Mouse (Mus musculus): Measurements from ENCODE around the gene Xpnpep2. TPM values are rescaled to one million over a fixed set of nuclear protein-coding genes. Genes with fewer than 3 reads are reported as not detected.

The Xpnpep2 gene
- polyA plus RNA-seq, 1 experiment: 170 TPM

DNA sequence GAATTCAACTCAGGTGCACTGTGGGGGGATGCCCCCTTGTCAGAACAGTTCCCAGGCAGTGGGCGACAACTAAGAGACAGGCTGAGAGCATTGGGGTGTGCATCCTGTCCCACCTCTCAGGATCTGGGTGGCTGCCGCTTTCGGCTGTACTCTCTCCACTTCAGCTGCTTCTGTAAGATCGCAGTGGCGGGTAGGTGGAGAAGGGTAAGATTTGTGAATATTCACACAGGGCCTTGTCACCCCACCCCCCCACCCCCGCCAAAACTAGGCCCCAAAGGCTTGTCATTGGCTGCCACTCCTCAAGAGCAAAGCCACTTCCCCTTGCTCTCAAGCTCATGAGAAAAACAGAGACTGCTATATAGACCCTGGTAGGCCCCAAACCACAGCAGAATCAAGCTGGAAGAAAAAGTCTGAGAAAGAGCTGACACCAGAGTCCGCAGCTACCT is 39.2 kb downstream of the Xpnpep2 start:
- peak overlapping the region; percentile 83 for H3K27ac ChIP-seq (ENCODE audit: insufficient read depth, low read depth, low read length)
- H3K4me3 ChIP-seq (ENCODE audit: low read depth, low read length): peak overlapping the region; percentile 48
- no peaks in the 10 kb centered on the region for H3K36me3 ChIP-seq (ENCODE audit: control insufficient read depth, insufficient read depth, low read length)
- H3K27me3 ChIP-seq (ENCODE audit: control insufficient read depth, insufficient read depth, low read length): no peaks in the 10 kb centered on the region
- TF ChIP-seq CTCF (IDR thresholded peaks at IDR 0.05; ENCODE audit: extremely low read depth, insufficient read length, insufficient replicate concordance, low read depth, low read length): no peak
- no peak; the same call in 1 of the 2 replicates for TF ChIP-seq POLR2A (IDR thresholded peaks at IDR 0.05; ENCODE audit: low read depth, low read length)
- peaks cover 3% of the 10 kb centered on the region; the same call in 1 of the 2 replicates for H3K4me1 ChIP-seq (ENCODE audit: control insufficient read depth, insufficient read depth, insufficient read length, low read length)
- 91% methylated on average over 7 of the region's 7 CpGs for WGBS

DNA sequence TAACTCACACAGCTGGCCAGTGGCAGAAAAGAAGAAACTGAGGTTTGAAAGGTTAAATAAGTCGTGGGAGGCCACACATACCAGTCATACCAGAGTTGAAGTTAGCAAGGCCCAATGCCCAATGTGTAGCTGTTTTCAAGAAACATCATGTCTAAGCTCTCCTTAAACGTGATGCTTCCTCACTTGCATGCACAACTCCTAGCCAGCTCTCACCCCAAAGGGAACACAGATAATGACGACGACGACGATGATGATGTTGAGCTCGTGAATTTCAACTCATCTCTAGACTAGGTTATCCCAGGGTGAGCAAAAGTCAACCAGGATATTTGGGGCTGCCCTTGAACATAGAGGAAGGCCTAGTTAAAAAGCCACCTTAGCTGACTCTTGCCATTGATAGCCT is 43.6 kb downstream of the Xpnpep2 start:
- TF ChIP-seq POLR2A (IDR thresholded peaks at IDR 0.05; ENCODE audit: low read depth, low read length) (no peak), CTCF (IDR thresholded peaks at IDR 0.05; ENCODE audit: extremely low read depth, insufficient read length, insufficient replicate concordance, low read depth, low read length) (no peak)
- WGBS: 80% methylated on average over 7 of the region's 7 CpGs
- H3K27me3 ChIP-seq (ENCODE audit: control insufficient read depth, insufficient read depth, low read length): no peaks in the 10 kb centered on the region
- H3K4me3 ChIP-seq (ENCODE audit: low read depth, low read length): no peak overlapping the region
- H3K27ac ChIP-seq (ENCODE audit: insufficient read depth, low read depth, low read length): no peak overlapping the region
- no peaks in the 10 kb centered on the region for H3K36me3 ChIP-seq (ENCODE audit: control insufficient read depth, insufficient read depth, low read length)
- no peaks in the 10 kb centered on the region; the same call in 1 of the 2 replicates for H3K4me1 ChIP-seq (ENCODE audit: control insufficient read depth, insufficient read depth, insufficient read length, low read length)

DNA sequence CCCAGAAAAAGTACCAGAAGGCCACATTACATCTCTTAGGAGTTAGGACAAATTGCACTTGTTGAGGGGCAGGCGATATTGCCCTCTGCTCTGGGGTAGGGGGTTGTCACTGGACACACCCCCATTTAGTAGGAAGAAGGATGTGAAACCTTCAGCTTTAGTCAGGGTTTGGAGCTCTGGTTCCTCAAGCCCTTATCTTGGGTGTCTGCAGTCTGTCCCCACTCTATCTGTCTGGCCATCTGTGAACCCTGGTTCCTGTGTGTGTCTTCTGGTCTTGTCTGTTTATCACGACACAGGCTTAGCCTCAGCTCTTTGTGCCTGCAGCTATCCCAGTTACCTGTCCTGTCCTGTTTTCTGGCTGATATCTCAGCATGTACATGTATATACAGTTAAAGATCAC is 44.9 kb downstream of the Xpnpep2 start:
- WGBS: 73% methylated on average over 2 of the region's 2 CpGs
- no peak for TF ChIP-seq CTCF (IDR thresholded peaks at IDR 0.05; ENCODE audit: extremely low read depth, insufficient read length, insufficient replicate concordance, low read depth, low read length)
- no peak for TF ChIP-seq POLR2A (IDR thresholded peaks at IDR 0.05; ENCODE audit: low read depth, low read length)
- Histone ChIP-seq H3K27ac (ENCODE audit: insufficient read depth, low read depth, low read length) (no peak overlapping the region), H3K4me1 (ENCODE audit: control insufficient read depth, insufficient read depth, insufficient read length, low read length) (no peaks in the 10 kb centered on the region; the same call in 1 of the 2 replicates), H3K4me3 (ENCODE audit: low read depth, low read length) (no peak overlapping the region), H3K36me3 (ENCODE audit: control insufficient read depth, insufficient read depth, low read length) (no peaks in the 10 kb centered on the region), H3K27me3 (ENCODE audit: control insufficient read depth, insufficient read depth, low read length) (no peaks in the 10 kb centered on the region)

DNA sequence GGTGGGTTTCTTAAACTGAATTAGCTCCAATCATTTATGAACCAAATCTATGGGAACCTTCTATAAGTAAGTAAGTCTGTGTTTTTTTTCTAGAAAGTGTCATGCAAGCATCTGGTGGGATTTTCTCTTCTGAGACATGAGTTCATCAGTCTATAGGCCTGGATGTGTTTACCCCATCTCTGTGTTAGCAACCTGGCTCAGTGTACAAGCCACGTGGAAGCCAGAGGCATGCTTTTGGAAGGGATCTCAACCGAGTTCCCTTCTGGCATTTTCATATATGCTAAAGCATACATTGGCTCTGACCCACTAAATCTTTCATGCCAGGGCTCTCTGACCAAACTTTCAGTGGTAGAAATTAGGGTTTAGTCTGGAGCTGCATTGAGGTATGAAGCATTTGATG is 45.4 kb downstream of the Xpnpep2 start:
- H3K27ac ChIP-seq (ENCODE audit: insufficient read depth, low read depth, low read length): no peak overlapping the region
- no peaks in the 10 kb centered on the region for H3K36me3 ChIP-seq (ENCODE audit: control insufficient read depth, insufficient read depth, low read length)
- TF ChIP-seq POLR2A (IDR thresholded peaks at IDR 0.05; ENCODE audit: low read depth, low read length): no peak
- TF ChIP-seq CTCF (IDR thresholded peaks at IDR 0.05; ENCODE audit: extremely low read depth, insufficient read length, insufficient replicate concordance, low read depth, low read length): no peak
- H3K27me3 ChIP-seq (ENCODE audit: control insufficient read depth, insufficient read depth, low read length): no peaks in the 10 kb centered on the region
- no peak overlapping the region for H3K4me3 ChIP-seq (ENCODE audit: low read depth, low read length)
- 59% methylated on average over 2 of the region's 2 CpGs for WGBS
- no peaks in the 10 kb centered on the region; the same call in 1 of the 2 replicates for H3K4me1 ChIP-seq (ENCODE audit: control insufficient read depth, insufficient read depth, insufficient read length, low read length)

DNA sequence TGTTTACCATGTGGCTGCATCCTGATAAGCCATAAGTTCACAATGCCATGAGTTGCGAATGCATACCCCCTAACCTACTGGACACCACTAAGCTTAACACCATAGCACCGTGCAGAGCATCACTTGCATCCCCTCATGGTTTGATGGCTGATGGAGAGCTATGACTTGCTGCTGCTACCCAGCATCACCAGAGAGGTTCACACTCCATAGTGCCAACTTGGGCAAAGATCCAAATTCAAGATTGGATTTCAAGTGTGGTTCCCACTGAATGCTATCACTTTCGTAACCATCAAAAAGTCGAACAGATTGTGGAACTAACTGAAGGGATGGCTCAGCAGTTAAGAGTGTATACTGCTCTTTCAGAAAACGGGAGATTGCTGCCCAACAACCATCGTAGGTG is 47.0 kb downstream of the Xpnpep2 start:
- no peaks in the 10 kb centered on the region; the same call in 1 of the 2 replicates for H3K4me1 ChIP-seq (ENCODE audit: control insufficient read depth, insufficient read depth, insufficient read length, low read length)
- H3K4me3 ChIP-seq (ENCODE audit: low read depth, low read length): no peak overlapping the region
- H3K36me3 ChIP-seq (ENCODE audit: control insufficient read depth, insufficient read depth, low read length): no peaks in the 10 kb centered on the region
- TF ChIP-seq CTCF (IDR thresholded peaks at IDR 0.05; ENCODE audit: extremely low read depth, insufficient read length, insufficient replicate concordance, low read depth, low read length): no peak
- no peak for TF ChIP-seq POLR2A (IDR thresholded peaks at IDR 0.05; ENCODE audit: low read depth, low read length)
- H3K27ac ChIP-seq (ENCODE audit: insufficient read depth, low read depth, low read length): no peak overlapping the region
- H3K27me3 ChIP-seq (ENCODE audit: control insufficient read depth, insufficient read depth, low read length): no peaks in the 10 kb centered on the region
- WGBS: 86% methylated on average over 6 of the region's 6 CpGs

DNA sequence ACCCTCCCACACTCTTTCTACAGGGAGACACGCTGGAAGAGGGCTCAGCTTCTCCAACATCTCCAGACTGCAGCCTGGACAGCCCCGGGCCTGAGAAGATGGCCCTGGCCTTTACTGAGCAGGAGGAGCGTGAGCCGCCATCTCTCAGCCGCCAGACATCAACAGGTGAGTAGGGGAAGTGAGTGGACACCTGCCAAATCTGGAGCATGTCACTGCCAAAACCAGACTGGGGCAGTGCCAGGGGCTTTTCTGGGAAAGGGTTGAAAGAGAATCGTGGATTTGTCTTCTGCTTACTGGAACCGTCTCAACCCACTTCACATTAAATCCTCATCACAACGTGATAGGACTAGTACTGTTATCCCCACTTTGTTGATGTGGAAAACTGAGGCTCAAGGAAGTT is 48.9 kb downstream of the Xpnpep2 start:
- 80% methylated on average over 8 of the region's 8 CpGs for WGBS
- Histone ChIP-seq H3K27ac (ENCODE audit: insufficient read depth, low read depth, low read length) (no peak overlapping the region), H3K36me3 (ENCODE audit: control insufficient read depth, insufficient read depth, low read length) (no peaks in the 10 kb centered on the region), H3K4me3 (ENCODE audit: low read depth, low read length) (no peak overlapping the region), H3K4me1 (ENCODE audit: control insufficient read depth, insufficient read depth, insufficient read length, low read length) (no peaks in the 10 kb centered on the region; the same call in 1 of the 2 replicates), H3K27me3 (ENCODE audit: control insufficient read depth, insufficient read depth, low read length) (no peaks in the 10 kb centered on the region)
- TF ChIP-seq CTCF (IDR thresholded peaks at IDR 0.05; ENCODE audit: extremely low read depth, insufficient read length, insufficient replicate concordance, low read depth, low read length) (no peak), POLR2A (IDR thresholded peaks at IDR 0.05; ENCODE audit: low read depth, low read length) (no peak)

DNA sequence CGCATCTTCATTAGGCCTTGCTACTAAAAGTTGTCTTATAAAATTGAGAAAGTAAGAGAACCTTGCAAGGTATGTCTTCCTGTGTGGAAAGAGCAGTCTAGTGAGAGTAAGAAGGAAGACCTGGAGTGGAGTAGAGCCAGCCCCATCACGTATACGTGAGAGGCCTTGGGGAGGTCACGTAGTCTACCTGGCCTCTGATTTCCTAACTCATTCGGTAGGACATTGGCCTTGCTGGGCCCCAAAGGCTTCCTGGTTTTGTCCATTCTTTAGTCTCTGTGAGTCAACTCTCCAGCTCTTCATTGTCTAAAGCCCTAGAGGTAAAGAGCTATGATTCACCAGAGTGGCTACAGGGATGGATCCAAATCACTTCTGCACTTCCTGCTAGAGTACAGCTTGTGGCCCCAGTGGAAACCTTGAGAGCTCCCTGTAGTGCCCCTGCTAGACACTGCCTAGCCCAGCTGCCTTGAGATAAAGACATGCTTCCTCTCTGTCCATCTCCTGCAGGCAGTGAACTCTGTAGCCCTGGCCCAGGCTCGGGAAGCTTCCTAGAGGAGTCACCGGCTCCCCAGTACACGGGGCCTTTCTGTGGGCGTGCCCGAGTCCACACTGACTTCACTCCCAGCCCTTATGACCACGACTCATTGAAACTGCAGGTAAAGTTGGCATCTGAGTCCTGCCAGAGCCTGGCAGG is 49.8 kb downstream of the Xpnpep2 start:
- TF ChIP-seq CTCF (IDR thresholded peaks at IDR 0.05; ENCODE audit: extremely low read depth, insufficient read length, insufficient replicate concordance, low read depth, low read length) (no peak), POLR2A (IDR thresholded peaks at IDR 0.05; ENCODE audit: low read depth, low read length) (no peak)
- Histone ChIP-seq H3K4me1 (ENCODE audit: control insufficient read depth, insufficient read depth, insufficient read length, low read length) (no peaks in the 10 kb centered on the region; the same call in 1 of the 2 replicates), H3K36me3 (ENCODE audit: control insufficient read depth, insufficient read depth, low read length) (no peaks in the 10 kb centered on the region), H3K27ac (ENCODE audit: insufficient read depth, low read depth, low read length) (no peak overlapping the region), H3K4me3 (ENCODE audit: low read depth, low read length) (no peak overlapping the region), H3K27me3 (ENCODE audit: control insufficient read depth, insufficient read depth, low read length) (no peaks in the 10 kb centered on the region)
- 65% methylated on average over 11 of the region's 11 CpGs for WGBS

Data from small intestine, adult 2 months (tissue).